Mouse (Mus musculus): ENCODE measurements around the gene Tmem150a.

Tmem150a gene

GRCm38 (mm10) chr6:72373184-72373583 is 17.9 kb downstream of the Tmem150a start:
- no peak for DNase-seq (ENCODE audit: low read depth, low spot score)

- DNase-seq (ENCODE audit: low read depth, low spot score), result no peak
Measured at GRCm38 (mm10) chr6:72374206-72374605, 19.0 kb downstream of the Tmem150a start.

- no peak for DNase-seq (ENCODE audit: low read depth, low spot score)
Measured at GRCm38 (mm10) chr6:72374820-72375563, 19.7 kb downstream of the Tmem150a start.

- no peak for DNase-seq (ENCODE audit: low read depth, low spot score)
Measured at GRCm38 (mm10) chr6:72378510-72379234, 23.4 kb downstream of the Tmem150a start.

DNA sequence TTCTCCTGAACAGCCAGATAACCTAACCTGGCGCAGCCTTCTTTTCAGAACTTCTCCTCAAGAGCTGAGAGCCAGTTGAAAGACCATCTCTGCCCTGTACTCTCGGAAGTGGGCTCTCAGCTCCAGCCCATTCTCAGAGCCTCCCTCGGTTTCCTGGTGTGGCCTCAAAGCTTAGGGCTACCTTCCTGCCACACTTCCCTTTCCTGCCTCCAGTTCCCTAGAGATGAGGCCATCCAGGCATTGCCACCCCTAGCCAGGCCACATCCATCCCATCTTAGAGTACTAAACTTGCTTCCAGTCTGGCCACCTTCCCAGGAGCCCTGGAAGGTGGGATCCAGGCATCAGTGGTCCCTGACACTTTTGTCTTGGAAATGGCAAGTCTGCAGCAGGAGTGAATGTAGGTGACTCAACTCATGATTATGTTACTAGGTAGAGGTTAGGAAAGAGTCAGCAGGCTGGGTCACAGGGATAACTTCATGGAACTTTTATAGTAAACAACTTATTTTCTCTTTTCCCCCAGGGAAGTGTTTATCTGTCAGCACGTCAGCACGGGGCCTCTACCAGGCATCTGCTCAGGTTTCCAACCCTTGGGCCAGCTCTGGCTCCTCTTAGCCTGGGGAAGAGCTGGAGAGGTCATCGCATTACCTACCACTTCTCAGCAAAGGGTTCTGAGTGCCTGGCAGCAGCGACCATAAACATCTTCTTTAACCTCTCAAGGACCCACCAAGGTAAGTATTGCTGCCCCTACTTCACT is 24.3 kb downstream of the Tmem150a start:
- DNase-seq (ENCODE audit: low read depth, low spot score), result peak; percentile 78

DNA sequence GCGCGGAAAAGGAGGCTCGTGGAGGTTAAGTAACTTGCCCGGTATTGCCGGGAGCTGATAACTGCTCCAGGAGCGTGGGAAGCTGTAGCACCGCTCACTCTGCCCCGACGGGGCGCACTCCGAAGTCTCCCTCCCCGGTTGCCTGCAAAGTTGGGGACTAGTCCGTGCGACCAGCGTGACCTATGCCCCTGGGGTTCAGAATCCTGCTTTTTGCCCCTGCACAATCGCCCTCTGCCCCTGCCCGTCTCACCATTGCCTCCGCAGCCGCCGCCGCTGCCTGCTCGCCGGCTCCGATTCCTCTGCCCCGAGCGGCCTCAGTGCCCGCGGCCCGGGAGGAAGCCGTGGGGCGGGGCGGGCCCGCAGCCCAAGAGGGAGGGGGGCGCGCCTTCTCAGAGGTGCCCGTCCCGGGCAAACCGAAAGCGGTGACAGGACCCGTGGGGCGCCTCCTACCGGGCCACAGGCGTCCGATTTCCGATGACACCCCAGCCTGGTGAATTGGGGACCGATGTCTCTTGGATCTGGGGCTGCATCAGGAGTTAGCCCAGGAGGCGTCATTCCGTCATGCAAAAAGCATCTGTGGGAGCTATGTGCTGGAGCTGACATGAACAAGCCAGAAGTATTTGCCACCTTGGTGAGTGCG is 25.0 kb downstream of the Tmem150a start, which contains the start of gene Vamp5:
TSS of gene Vamp5 (minus strand) at position 338 of the 640 bp plus-strand sequence.
- peak; percentile 78 for DNase-seq (ENCODE audit: low read depth, low spot score)

DNA sequence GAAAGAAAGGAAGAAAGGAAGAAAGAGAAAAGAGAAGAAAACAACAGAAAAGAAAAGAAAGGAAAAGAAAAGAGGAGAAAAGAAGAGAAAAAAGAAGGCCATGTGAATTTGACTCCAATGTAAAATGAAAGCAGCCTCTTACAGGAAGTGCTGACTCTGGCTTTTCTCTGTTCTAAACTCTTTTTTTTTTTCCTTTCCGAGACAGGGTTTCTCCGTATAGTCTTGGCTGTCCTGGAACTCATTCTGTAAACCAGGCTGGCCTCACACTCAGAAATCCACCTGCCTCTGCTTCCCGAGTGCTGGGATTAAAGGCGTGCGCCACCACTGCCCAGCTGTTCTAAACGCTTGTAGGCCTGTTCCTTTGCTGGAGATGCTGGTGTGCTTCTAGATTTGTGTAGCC is 27.2 kb downstream of the Tmem150a start:
- no peak for DNase-seq (ENCODE audit: low read depth, low spot score)

GRCm38 (mm10) chr6:72383142-72383820 is 28.0 kb downstream of the Tmem150a start:
- DNase-seq (ENCODE audit: low read depth, low spot score), result no peak

DNA sequence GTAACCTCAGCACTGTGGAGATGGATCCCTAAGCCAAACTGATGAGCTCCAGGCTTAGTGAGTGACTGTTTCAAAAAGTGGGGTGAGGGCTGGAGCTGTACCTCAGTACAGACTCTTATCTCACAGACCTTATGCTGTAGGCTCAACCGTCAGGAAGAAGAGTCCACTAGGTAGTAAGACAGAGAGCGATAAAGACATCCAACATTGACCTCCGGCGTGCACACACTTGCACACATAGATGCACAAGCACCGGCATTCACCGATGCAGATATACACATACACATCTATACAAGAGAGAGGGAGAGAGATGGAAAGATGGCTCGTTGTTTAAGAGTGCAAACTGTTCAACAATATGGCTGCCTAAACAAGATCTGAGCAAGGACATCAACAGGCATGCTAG is 28.7 kb downstream of the Tmem150a start:
- DNase-seq (ENCODE audit: low read depth, low spot score), result no peak

DNA sequence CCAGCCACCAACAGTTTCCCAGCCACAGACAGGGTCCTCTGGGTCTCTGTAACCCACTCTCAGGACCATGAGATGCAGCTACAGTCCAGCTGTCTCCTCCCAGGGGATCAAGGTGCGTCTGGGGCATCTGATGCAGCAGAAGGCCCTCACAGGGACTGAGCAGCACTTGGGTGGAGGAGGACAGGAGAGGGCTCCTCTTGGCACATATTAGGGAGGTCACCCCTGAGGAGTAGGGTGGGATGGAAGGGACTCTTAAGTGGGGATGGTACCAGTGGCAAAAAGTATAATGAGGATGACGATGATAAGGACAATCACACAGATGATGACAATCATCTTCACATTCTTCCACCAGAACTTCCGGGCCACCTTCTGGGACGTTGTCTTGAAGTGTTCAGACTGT is 30.0 kb downstream of the Tmem150a start:
- no peak for DNase-seq (ENCODE audit: low read depth, low spot score)

GRCm38 (mm10) chr6:72386561-72386960 is 31.3 kb downstream of the Tmem150a start:
- DNase-seq (ENCODE audit: low read depth, low spot score), result no peak

DNA sequence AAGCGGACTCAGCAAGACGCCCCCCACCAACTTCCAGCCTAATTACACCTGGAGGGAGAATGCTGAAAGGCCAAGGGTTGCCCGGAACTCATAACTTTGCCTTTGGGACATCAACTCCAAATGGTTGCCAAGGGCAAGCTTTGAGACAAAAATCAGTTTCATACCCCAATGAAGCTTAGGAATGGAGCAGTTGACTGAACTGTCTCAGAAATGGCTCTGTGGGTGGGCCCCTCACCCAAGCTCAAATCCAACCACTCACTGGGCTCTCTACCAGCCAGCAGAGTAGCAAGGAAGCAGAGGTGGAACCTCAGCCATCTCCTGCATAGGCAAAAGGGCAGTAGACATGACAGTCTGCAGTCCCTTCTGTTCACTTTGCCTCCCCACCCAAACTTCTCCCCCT is 32.6 kb downstream of the Tmem150a start:
- DNase-seq (ENCODE audit: low read depth, low spot score), result no peak

DNA sequence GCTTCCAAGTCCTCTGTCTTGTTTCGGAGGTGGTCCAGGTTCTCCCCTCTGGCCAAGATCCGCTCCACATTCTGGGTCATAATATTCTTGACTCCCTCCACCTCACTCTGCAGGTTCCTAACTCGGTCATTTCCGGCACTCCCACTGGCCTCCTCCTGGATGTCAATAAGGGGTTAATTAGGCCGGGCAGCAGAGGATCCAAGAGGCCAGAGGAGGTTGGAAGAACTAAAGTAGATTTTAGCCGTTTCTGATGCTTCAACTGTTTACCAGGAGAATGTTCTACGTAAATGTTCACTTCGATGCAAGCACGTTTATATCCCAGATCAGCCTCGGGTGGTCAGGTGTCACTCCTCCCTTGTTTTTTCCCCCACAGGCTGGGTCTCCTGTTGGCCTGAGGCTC is 33.0 kb downstream of the Tmem150a start:
- no peak for DNase-seq (ENCODE audit: low read depth, low spot score)

GRCm38 (mm10) chr6:72388791-72389329 is 33.6 kb downstream of the Tmem150a start:
- DNase-seq (ENCODE audit: low read depth, low spot score), result no peak

GRCm38 (mm10) chr6:72389471-72389940 is 34.3 kb downstream of the Tmem150a start:
- DNase-seq (ENCODE audit: low read depth, low spot score), result no peak

DNA sequence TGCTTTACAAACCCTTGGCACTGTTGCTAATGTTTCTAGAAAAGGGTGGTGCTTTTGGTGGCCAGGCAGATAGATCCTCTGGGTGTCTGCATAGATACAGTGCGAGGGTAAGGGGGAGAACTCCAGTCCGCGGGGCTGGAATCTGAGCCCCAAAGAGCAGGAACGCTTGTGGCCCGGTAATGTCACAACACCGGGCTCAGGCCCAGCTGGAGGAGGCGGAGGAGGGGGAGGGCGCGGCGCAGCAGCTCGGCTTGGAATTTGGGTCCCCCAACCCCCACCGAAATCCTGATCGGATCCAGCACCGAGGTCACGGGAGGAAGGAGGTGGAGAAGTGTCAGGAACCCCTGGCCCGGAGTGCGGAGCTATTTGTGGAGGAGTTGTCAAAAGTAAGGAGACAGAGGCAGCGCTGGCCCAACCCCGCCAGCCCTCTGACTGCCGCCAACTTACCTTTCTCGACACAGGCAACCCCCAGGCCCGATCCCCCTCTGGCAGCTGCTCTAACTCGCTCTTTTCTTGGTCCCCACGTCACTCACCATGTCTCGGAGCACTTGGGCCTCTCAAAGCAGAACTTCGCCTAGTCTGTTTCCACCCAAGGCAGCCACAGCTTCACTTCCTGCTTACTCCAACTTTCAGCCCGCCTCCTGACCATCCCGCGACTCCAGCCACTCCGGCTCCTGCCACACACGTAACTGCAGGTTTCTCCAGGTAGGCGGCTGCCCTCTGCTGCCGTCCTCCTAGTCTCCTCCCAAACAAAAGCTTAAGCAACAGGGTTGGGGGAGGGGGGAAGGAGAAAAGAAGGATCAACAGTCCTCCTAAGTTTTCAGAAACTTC is 34.9 kb downstream of the Tmem150a start, which contains the start of gene Vamp8:
TSS of gene Vamp8 (minus strand) at position 763 of the 831 bp plus-strand sequence.
- DNase-seq (ENCODE audit: low read depth, low spot score), result peak; percentile 76

DNA sequence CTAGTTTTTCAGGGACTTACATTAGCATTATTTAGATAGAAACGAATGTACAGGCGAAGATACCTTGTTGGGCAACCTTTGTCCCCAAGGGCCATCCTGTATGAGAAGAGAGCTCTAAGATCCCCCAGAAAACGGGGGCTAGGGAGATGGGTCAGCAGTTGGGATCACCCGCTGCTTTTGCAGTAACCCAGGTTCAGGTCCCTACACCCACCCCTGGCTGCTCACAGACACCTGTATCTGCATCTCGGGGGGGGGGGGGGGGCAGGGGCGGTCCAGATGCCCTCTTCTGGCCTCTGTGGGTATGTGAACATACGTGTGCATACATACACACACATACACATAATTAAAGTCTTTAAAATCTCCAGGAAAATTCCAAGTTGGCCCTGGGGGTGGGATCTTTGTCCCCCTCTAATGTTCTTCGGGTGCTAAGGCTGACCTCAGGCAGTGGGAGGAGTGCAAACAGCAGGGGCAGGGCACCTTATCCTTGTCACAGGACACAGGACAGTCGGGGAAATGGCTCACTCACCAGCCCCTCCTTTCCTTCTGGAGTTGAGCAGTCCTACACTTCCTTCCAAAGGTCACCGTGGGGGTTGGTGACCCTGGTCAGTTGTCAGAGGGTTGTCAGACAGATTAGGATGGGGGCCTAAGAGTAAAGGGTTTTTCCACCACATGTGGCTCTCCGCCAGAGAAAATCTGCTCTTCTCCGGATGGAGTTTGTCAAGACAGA is 35.7 kb downstream of the Tmem150a start:
- DNase-seq (ENCODE audit: low read depth, low spot score), result no peak

- DNase-seq (ENCODE audit: low read depth, low spot score), result no peak
Measured at GRCm38 (mm10) chr6:72392341-72392740, 37.1 kb downstream of the Tmem150a start.

DNA sequence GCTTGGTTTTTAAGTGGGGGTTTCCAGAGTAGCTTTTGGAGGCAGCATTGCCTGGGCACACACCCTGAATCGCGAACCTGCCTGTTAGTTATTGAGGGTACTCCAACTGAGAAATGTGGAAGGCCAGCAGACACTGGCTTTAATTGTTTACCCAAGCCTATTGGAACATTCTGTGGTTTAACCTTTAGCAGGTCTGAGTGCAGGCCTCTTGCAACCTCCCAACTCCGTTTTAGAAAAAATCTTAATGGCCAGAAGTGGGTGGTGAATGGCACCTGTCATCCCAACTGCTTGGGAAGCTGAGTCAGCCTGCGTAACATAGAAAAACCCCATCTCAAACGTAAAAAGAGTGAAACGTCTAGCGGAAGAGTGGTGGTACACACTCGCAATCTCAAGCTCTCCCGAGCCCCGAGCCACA is 41.6 kb downstream of the Tmem150a start:
- peak; percentile 20 for DNase-seq (ENCODE audit: low read depth, low spot score)

Measured in 3T3-L1 (cell line).